9 mouse cellular contexts compared by ENCODE assay signal in the genomic region with DNA sequence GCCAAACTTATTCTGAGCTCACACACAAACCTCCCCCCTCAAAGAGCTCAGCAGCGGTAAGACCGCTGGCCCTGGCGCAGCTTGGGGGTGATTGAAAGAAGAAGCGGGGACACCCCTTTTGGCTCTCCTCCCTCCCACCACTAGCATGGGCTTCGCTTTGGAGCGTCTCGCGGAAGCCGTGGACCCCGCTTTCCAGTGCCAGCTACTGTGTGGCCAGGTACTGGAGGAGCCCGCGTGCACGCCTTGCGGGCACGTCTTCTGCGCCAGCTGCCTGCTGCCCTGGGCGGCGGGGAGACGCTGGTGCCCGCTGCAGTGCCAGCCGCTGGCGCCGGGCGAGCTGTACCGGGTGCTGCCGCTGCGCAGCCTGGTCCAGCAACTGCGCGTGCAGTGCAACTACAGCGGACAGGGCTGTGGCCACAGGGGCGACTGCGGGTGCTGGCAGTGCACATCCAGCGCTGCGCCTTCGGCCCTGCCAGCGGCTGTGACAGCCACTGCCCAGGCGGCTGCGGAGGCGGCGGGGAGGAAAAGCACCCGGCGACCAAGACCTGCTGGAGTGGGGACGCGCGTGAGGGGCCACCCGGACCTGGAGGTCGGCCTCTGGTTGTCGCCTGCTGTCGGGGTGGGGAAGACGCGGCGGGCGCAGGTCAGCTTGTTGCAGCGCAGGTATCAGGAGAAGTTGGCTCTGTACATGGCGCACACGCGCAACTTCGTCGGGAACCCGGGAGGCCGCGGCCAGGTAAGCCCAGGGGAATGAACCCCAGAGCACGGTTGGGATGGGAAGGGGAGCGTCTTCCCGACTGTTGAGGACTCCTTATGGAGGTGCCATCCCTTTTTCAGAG. TPM values are rescaled to one million over a fixed set of nuclear protein-coding genes. Genes with fewer than 3 reads are reported as not detected.
DNase-seq lines count a peak whose midpoint lies in the region; ATAC-seq and TF ChIP-seq lines count a peak whose summit lies in the region.
"Had no signal": no experiment of that assay in that cellular context is flagged by ENCODE, and none has a peak within 500 bp of the region (broad histone marks: within the 10 kb centered on the region; RNA-seq: fewer than 3 reads in every experiment).

TSS of gene Pdzrn4 (plus strand) at position 112 of the 839 bp plus-strand sequence.

- peaks cover 27% of the 10 kb centered on the region for H3K27me3 ChIP-seq in lung, embryonic 14.5 days (ENCODE audit: insufficient read depth, low read length)
- peaks cover 31% of the 10 kb centered on the region for H3K27me3 ChIP-seq in embryonic facial prominence, embryonic 15.5 days
- peaks cover 32% of the 10 kb centered on the region for H3K27me3 ChIP-seq in heart, embryonic 14.5 days (ENCODE audit: control insufficient read depth, insufficient read depth, low read length)
- peaks cover 29% of the 10 kb centered on the region for H3K27me3 ChIP-seq in midbrain, embryonic 14.5 days (ENCODE audit: control insufficient read depth, insufficient read depth, low read length)
- peaks cover 6% of the 10 kb centered on the region for H3K27me3 ChIP-seq in stomach, embryonic 16.5 days (ENCODE audit: control insufficient read depth, insufficient read depth, low read length)

- peak within 1 kb of the TSS; percentile 36; the same call in 1 of the 2 replicates for H3K9ac ChIP-seq in lung, embryonic 14.5 days
- H3K9ac ChIP-seq in embryonic facial prominence, embryonic 15.5 days = peak within 1 kb of the TSS; percentile 40; the same call in 1 of the 2 replicates
- peak within 1 kb of the TSS; percentile 64 for H3K9ac ChIP-seq in heart, embryonic 14.5 days (ENCODE audit: low read length)
- peak within 1 kb of the TSS; percentile 61 for H3K9ac ChIP-seq in midbrain, embryonic 14.5 days (replicated peaks; ENCODE audit: low read length)
- H3K9ac ChIP-seq in stomach, embryonic 16.5 days (ENCODE audit: low read length) = peak within 1 kb of the TSS; percentile 70
- H3K9ac ChIP-seq: liver, embryonic 14.5 days had no signal

- peak within 1 kb of the TSS; percentile 46 for H3K4me3 ChIP-seq in lung, embryonic 14.5 days (ENCODE audit: low read depth, low read length)
- H3K4me3 ChIP-seq in embryonic facial prominence, embryonic 15.5 days (replicated peaks) = peak within 1 kb of the TSS; percentile 52
- H3K4me3 ChIP-seq in heart, embryonic 14.5 days (ENCODE audit: control insufficient read depth in 1 of 2, insufficient read depth in 1 of 2, low read depth in 1 of 2, low read length in 2 of 2) = peak within 1 kb of the TSS; percentile 38 to 58
- H3K4me3 ChIP-seq in midbrain, embryonic 14.5 days (replicated peaks; ENCODE audit: low read depth, low read length) = peak within 1 kb of the TSS; percentile 58
- peak within 1 kb of the TSS; percentile 53 for H3K4me3 ChIP-seq in stomach, embryonic 16.5 days (replicated peaks; ENCODE audit: low read length)

- no peak within 1 kb of the TSS for H3K27ac ChIP-seq in lung, embryonic 14.5 days (ENCODE audit: low read depth)
- no peak within 1 kb of the TSS for H3K27ac ChIP-seq in embryonic facial prominence, embryonic 15.5 days (replicated peaks)
- H3K27ac ChIP-seq in heart, embryonic 14.5 days (replicated peaks in 1 of 2; ENCODE audit: control insufficient read depth in 1 of 2, insufficient read depth in 1 of 2, low read depth in 2 of 2, low read length in 2 of 2) = no peak within 1 kb of the TSS
- H3K27ac ChIP-seq in midbrain, embryonic 14.5 days (replicated peaks; ENCODE audit: low read depth, low read length) = no peak within 1 kb of the TSS
- H3K27ac ChIP-seq in stomach, embryonic 16.5 days (ENCODE audit: low read length) = no peak within 1 kb of the TSS; the same call in 1 of the 2 replicates
- H3K27ac ChIP-seq: liver, embryonic 14.5 days had no signal

- DNase-seq in lung, embryonic 14.5 days = peak; percentile 60
- no peak for DNase-seq in lung, postnatal 36 days
- peak; percentile 32 to 40 for DNase-seq in layer of hippocampus, postnatal 14 days (ENCODE audit: low spot score in 2 of 2)
- peak; percentile 77 for DNase-seq in midbrain, embryonic 14.5 days

- under 1% methylated on average over 65 of the region's 65 CpGs for WGBS in lung, embryonic 14.5 days
- WGBS in embryonic facial prominence, embryonic 15.5 days = 1% methylated on average over 65 of the region's 65 CpGs
- WGBS in heart, embryonic 14.5 days = 1% methylated on average over 64 of the region's 65 CpGs
- under 1% methylated on average over 65 of the region's 65 CpGs for WGBS in midbrain, embryonic 14.5 days
- WGBS in stomach, embryonic 16.5 days = 1% methylated on average over 65 of the region's 65 CpGs

- H3K4me2 ChIP-seq in lung, embryonic 14.5 days = peak within 1 kb of the TSS; percentile 89
- H3K4me2 ChIP-seq in embryonic facial prominence, embryonic 15.5 days (replicated peaks) = peak within 1 kb of the TSS; percentile 98
- peak within 1 kb of the TSS; percentile 97 for H3K4me2 ChIP-seq in heart, embryonic 14.5 days (ENCODE audit: low read length)
- peak within 1 kb of the TSS; percentile 98 for H3K4me2 ChIP-seq in midbrain, embryonic 14.5 days (ENCODE audit: low read length)
- H3K4me2 ChIP-seq in stomach, embryonic 16.5 days (ENCODE audit: low read depth, low read length) = peak within 1 kb of the TSS; percentile 84

- H3K9me3 ChIP-seq in lung, embryonic 14.5 days (ENCODE audit: low read depth, low read length) = no peaks in the 10 kb centered on the region
- no peaks in the 10 kb centered on the region for H3K9me3 ChIP-seq in embryonic facial prominence, embryonic 15.5 days (replicated peaks)
- H3K9me3 ChIP-seq in heart, embryonic 14.5 days (ENCODE audit: control insufficient read depth, low read length) = no peaks in the 10 kb centered on the region
- no peaks in the 10 kb centered on the region for H3K9me3 ChIP-seq in midbrain, embryonic 14.5 days (ENCODE audit: control insufficient read depth, low read length)
- H3K9me3 ChIP-seq in stomach, embryonic 16.5 days (replicated peaks; ENCODE audit: control insufficient read depth, low read length) = no peaks in the 10 kb centered on the region

- ATAC-seq in lung, embryonic 14.5 days (ENCODE audit: insufficient read depth) = peak; percentile 81
- peak; percentile 55 for ATAC-seq in embryonic facial prominence, embryonic 15.5 days (ENCODE audit: insufficient number of reproducible peaks, low FRiP score, low TSS enrichment, low read depth)
- ATAC-seq in heart, embryonic 14.5 days (ENCODE audit: insufficient number of reproducible peaks, insufficient read depth, low FRiP score, low read depth) = peak; percentile 77
- ATAC-seq in midbrain, embryonic 14.5 days (ENCODE audit: low FRiP score, low TSS enrichment) = peak; percentile 63
- peak; percentile 49; the same call in 1 of the 2 replicates for ATAC-seq in stomach, embryonic 16.5 days (ENCODE audit: insufficient read depth, low FRiP score)
- no peak for ATAC-seq in erythroblast, adult 5-6 weeks (replicated peaks; ENCODE audit: low FRiP score, poor library complexity, severe bottlenecking)

- no peaks in the 10 kb centered on the region for H3K36me3 ChIP-seq in lung, embryonic 14.5 days (ENCODE audit: insufficient read depth)
- H3K36me3 ChIP-seq in embryonic facial prominence, embryonic 15.5 days = no peaks in the 10 kb centered on the region
- no peaks in the 10 kb centered on the region for H3K36me3 ChIP-seq in heart, embryonic 14.5 days (ENCODE audit: control insufficient read depth, insufficient read depth, low read length)
- H3K36me3 ChIP-seq in midbrain, embryonic 14.5 days (ENCODE audit: control insufficient read depth, insufficient read depth, low read length) = no peaks in the 10 kb centered on the region
- no peaks in the 10 kb centered on the region for H3K36me3 ChIP-seq in stomach, embryonic 16.5 days (ENCODE audit: control insufficient read depth, insufficient read depth, low read length)

- H3K4me1 ChIP-seq in lung, embryonic 14.5 days (ENCODE audit: insufficient read depth) = no peaks in the 10 kb centered on the region
- peaks cover 18% of the 10 kb centered on the region for H3K4me1 ChIP-seq in embryonic facial prominence, embryonic 15.5 days
- H3K4me1 ChIP-seq in heart, embryonic 14.5 days (ENCODE audit: control insufficient read depth in 2 of 2, insufficient read depth in 2 of 2, low read length in 2 of 2) = peaks cover 0 to 2% of the 10 kb centered on the region in 2 experiments; a peak in 3 of 4 replicates
- H3K4me1 ChIP-seq in midbrain, embryonic 14.5 days (ENCODE audit: control insufficient read depth, insufficient read depth, low read length) = peaks cover 9% of the 10 kb centered on the region
- H3K4me1 ChIP-seq in stomach, embryonic 16.5 days (ENCODE audit: control insufficient read depth, insufficient read depth, low read length) = 0 out of 2 replicates have a peak, but pooled peaks cover 5% of the 10 kb centered on the region

- no peak for TF ChIP-seq CTCF in lung, embryonic 14.5 days (IDR thresholded peaks at IDR 0.05; ENCODE audit: low read depth)

RNA-seq across cellular contexts. Expression of gene Pdzrn4, which starts in this region (rescaled TPM):
- polyA plus RNA-seq in lung, embryonic 14.5 days (2014; fragmentation: Nextera tagmentation; extraction: Ambion mirVana) = 1.8 TPM in 2 replicates
- polyA plus RNA-seq in embryonic facial prominence, embryonic 15.5 days (2015; fragmentation: Nextera tagmentation; extraction: Ambion mirVana) = 3.2 and 3.5 TPM in 2 replicates
- 1.00 and 1.0 TPM in 2 replicates for polyA plus RNA-seq in heart, embryonic 14.5 days (2014; fragmentation: Nextera tagmentation; extraction: Ambion mirVana)
- 1 to 10 TPM; 5.1 to 8.3 TPM for total RNA-seq in layer of hippocampus, postnatal 14 days (2021)
- polyA plus RNA-seq in midbrain, embryonic 14.5 days (2014; fragmentation: Nextera tagmentation; extraction: Ambion mirVana) = 21.2 and 25.2 TPM in 2 replicates
- polyA plus RNA-seq in stomach, embryonic 16.5 days (2015; fragmentation: Nextera tagmentation; extraction: Ambion mirVana) = 2.0 and 2.7 TPM in 2 replicates
- total RNA-seq in erythroblast, adult 5-6 weeks (2015; ENCODE audit: low replicate concordance) = not detected in 2 replicates
- total RNA-seq in erythroblast, adult 5-6 weeks (2017; ENCODE audit: low replicate concordance) = not detected in 2 replicates
- polyA plus RNA-seq: liver, embryonic 14.5 days had no signal

Comparison
In these comparisons a context has a peak if more than half of its experiments do, and no peak if none do; other contexts are left out.
1. RNA of gene Pdzrn4 (total RNA-seq): 5.1 to 8.3 TPM in layer of hippocampus, postnatal 14 days; not detected in erythroblast, adult 5-6 weeks; every median in the first group is over 4 times any median in the second.
2. Peak in every context shown above with its lines, with median percentiles within 50 percentile points of each other: H3K4me2 ChIP-seq, H3K4me3 ChIP-seq and H3K9ac ChIP-seq.